Mouse (Mus musculus): ENCODE measurements at regions not wholly inside any gene's neighbourhood (a gene's known extent, or its start where the extent isn't known, plus 50 kb on each side); places are given as distances from the start of the nearest gene placed in this dataset.
"Not testable (repeated sequence)": the region's sequence is repeated elsewhere in the genome, so short reads cannot be mapped to it uniquely, and the experiment has no call there.

DNA sequence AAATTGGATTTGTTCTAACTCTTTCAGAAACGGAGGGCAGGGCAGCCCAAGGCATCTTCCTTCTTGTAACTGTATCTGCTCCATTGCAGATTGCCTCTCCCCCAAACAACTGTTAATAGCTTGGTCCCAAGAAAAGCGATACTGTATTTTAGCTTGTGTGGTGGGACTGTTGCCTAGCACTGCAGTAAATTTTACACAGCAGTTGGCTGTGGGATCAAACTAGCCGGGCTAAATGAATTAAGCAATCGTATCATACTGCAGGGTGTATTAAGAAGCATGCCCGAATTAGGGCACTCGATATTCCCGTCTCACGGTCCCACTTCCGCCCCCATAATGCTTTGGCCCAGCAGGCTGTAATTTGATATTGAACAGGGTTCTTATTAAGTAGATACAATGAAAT is 210.2 kb upstream of the 1700056E22Rik start:
- no peak for DNase-seq (ENCODE audit: low spot score)

DNA sequence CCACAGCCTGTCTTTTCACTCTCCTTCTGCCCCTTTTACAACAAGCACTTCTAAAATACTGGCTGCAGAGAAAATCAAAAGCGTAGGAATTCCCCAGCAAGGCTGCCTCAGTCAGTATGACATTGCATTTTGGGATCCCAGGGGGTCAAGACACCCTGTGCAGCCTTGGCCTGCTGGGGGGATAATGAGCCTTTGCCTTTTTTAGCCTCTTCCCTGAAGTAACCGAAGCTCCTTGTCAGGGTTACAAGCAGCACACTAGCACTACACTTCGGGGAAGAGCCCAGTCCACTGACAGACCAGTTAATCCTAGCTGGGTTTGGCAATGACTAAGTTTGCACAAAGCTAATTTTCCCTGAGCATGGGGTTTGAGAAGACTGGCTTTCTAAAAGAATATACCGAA is 207.7 kb upstream of the 1700056E22Rik start:
- no peak for DNase-seq (ENCODE audit: low spot score)

GRCm38 (mm10) chr1:184235131-184235983 is 201.3 kb upstream of the 1700056E22Rik start:
- DNase-seq (ENCODE audit: low spot score): peak; percentile 77

DNA sequence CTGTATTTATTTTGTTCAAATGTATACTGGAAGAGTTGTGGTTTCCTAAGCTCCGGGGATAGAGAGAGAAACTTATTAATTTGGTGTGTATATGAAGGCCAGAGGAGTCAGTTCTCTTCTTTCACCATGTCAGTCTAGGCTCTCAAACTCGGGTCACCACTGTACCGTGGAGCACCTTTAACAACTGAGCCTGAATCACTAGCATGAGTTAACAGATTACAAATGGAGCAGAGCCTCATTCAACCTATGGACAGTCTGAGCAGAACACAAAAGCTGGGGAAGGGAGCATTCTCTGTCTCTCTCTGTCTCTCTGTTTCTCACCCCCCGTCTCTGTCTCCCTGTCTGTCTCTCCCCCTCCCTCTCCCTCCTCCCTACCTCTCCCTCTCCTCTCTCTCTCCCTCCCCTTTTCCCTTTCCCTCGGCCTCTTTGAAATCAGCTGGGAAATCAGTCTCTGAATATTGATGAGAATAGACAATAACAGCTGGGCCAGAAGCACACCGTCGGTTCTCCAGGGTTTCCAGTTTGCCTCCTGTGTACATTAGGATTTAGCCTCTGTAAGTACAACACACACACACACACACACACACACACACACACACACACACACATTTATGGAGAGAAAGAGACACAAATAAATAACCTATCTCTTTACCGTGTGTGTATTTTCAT is 200.4 kb upstream of the 1700056E22Rik start:
- DNase-seq (ENCODE audit: low spot score): no peak

DNA sequence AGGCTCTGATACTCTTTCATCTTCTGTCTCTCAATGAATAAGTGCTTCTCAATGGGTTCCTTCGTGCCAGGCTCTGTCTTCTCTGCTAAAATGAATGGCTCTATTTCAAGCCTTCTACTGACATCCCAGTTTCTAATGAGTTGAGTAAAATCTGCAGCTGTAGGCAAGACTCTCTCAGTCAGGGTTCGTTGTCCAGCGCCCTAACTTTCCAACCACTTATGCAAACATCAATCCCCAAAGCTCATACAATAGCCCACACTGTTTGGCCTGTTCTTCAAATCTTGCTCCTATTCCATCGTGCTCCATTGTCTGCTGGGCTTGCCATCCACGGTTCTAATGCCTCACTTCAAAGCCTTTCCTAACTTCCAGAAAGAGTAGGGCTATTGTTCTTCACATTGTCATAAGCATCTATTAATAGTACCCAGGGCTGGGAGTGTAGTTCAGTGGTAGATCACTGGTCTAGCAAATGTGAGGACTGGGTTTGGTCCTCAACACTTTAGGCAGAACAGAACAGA is 199.7 kb upstream of the 1700056E22Rik start:
- DNase-seq (ENCODE audit: low spot score): no peak

DNA sequence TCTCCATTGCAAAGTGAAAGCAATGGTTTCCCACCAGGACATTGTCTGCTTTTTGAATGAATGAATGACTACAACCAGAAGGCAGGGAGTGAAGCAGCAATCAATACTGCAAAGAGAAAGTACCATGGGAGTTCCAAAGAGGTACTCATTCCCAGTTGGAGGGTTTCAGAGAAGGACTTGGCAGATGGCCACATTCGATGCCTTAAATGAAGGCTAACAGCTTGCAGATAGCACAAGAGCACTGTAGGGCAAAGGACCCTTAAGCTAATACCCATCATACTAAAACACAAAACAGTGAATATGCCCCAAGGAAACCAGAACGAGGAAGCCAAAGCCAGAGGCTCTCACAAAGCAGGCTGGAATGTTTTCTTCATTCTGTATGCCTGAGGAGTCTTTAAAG is 188.2 kb upstream of the 1700056E22Rik start:
- no peak for DNase-seq (ENCODE audit: low spot score)

- no peak for DNase-seq (ENCODE audit: low spot score)
These were observed 187.7 kb upstream of the 1700056E22Rik start for GRCm38 (mm10) chr1:184221792-184222191.

DNA sequence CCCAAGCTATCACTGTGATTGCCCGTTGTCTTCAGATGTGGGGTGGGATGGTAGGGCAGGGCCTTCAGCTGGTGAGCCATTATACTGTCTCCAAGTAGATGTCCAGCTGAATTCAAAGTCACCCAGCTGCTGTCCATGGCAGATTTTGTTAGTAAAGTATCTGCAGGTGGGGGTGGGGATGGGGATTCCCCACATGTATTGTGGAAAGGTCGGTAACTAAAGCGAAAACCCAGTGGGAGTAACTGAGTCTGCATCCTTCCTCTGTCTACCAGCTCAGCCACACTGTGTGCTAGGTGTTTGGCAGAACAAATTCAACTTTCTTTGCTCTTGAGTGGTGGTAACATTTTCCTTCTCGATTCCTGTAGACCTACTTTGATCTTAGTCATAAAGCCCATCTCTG is 163.2 kb upstream of the 1700056E22Rik start:
- no peak for DNase-seq (ENCODE audit: low spot score)

- no peak for DNase-seq (ENCODE audit: low spot score)
These were observed 157.2 kb upstream of the 1700056E22Rik start for GRCm38 (mm10) chr1:184191325-184191724.

GRCm38 (mm10) chr1:184187582-184187981 is 153.5 kb upstream of the 1700056E22Rik start:
- DNase-seq (ENCODE audit: low spot score): no peak

- no peak for DNase-seq (ENCODE audit: low spot score)
These were observed 148.1 kb upstream of the 1700056E22Rik start for GRCm38 (mm10) chr1:184182163-184182562.

GRCm38 (mm10) chr1:184174416-184174815 is 140.3 kb upstream of the 1700056E22Rik start:
- DNase-seq (ENCODE audit: low spot score): not testable (repeated sequence)

- DNase-seq (ENCODE audit: low spot score): peak; percentile 30
These were observed 139.6 kb upstream of the 1700056E22Rik start for GRCm38 (mm10) chr1:184173739-184174138.

DNA sequence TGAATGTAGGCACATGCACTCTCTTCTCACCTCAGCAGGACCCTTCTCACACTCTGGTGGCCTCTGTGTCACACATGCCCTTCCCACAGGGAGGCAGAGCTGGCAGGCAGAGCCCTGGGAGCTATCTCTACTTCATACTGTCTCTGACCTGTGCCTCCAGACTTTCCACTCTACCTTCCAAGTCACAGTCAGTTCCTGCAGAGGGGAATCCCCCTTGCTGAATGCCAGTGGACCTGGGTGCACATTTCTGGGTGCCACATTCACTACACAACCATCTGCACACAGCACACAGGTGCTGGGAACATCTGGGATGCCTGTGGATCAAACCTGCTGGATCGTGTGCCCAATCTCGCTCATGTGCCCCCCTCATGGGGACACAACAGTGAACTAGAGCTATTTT is 138.9 kb upstream of the 1700056E22Rik start:
- DNase-seq (ENCODE audit: low spot score): no peak

GRCm38 (mm10) chr1:184171601-184172000 is 137.5 kb upstream of the 1700056E22Rik start:
- no peak for DNase-seq (ENCODE audit: low spot score)

GRCm38 (mm10) chr1:184170926-184171325 is 136.8 kb upstream of the 1700056E22Rik start:
- DNase-seq (ENCODE audit: low spot score): no peak

GRCm38 (mm10) chr1:184169967-184170366 is 135.9 kb upstream of the 1700056E22Rik start:
- DNase-seq (ENCODE audit: low spot score): no peak

- no peak for DNase-seq (ENCODE audit: low spot score)
These were observed 135.1 kb upstream of the 1700056E22Rik start for GRCm38 (mm10) chr1:184169034-184169783.

- DNase-seq (ENCODE audit: low spot score): no peak
These were observed 132.8 kb upstream of the 1700056E22Rik start for GRCm38 (mm10) chr1:184166951-184167350.

GRCm38 (mm10) chr1:184162526-184162925 is 128.4 kb upstream of the 1700056E22Rik start:
- DNase-seq (ENCODE audit: low spot score): not testable (repeated sequence)

DNA sequence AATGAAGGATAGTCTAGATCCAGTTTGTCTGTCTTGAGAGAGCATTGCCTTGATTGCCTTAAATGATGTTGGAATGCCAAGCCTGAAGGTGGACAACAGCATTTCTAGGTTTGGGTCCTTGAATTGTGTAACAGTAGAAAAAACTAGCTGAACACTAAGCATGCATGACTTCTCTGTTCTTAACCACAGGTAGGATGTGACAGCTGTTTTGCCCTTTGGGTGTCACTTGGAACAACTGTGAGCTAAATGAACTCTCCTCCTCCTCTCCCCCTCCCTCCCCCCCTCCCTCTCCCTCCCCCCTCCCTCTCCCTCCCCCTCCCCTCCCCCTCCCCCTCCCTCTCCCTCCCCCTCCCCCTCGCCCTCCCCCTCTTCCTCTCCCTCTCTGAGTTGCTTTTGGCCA is 113.6 kb upstream of the 1700056E22Rik start:
- DNase-seq (ENCODE audit: low spot score): peak; percentile 67

DNA sequence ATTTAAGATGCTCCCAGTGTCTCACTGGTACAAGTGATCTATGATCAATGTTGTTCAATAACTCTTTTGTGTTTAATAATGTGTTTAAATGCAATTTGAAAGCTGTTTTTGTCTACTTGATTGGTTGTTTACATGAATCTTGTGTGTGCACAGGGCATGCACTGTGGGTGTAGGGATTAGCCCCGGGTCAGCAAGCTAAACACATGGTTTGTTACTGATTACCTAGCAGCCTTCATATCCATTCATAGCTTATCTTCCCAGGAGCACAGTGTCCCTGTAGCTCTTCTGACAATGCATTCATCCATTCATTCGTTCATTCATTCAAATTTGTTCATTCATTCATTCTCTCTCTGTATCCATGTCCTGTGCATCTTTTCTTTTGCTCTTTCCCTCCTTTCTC is 108.9 kb upstream of the 1700056E22Rik start:
- DNase-seq (ENCODE audit: low spot score): no peak
